Mouse (Mus musculus): ENCODE results near the gene Gatb. TPM values are rescaled to one million over a fixed set of nuclear protein-coding genes. Genes with fewer than 3 reads are reported as not detected.

The Gatb gene
- 0.07 and 0.21 TPM in 2 replicates for polyA plus RNA-seq (2012)

GRCm38 (mm10) chr3:85573864-85574830 is at the start of gene Gatb:
Gene Gatb, plus strand, starts transcription at chr3:85574119.
- peaks cover 23% of the 10 kb centered on the region for H3K4me1 ChIP-seq (ENCODE audit: control insufficient read depth)

GRCm38 (mm10) chr3:85530601-85531161 is 43.2 kb upstream of the Gatb start:
- H3K4me1 ChIP-seq (ENCODE audit: control insufficient read depth): no peaks in the 10 kb centered on the region
- H3K27me3 ChIP-seq (ENCODE audit: control insufficient read depth): no peaks in the 10 kb centered on the region
- TF ChIP-seq TAL1 (IDR thresholded peaks at IDR 0.05; ENCODE audit: low read length) (no peak), GATA1 (IDR thresholded peaks at IDR 0.05; ENCODE audit: low read length) (no peak)
- no peak overlapping the region for H3K4me3 ChIP-seq (replicated peaks)
- no peaks in the 10 kb centered on the region for H3K9me3 ChIP-seq (ENCODE audit: control insufficient read depth, low read length)
- no peaks in the 10 kb centered on the region for H3K36me3 ChIP-seq (ENCODE audit: control insufficient read depth)

More at GRCm38 (mm10) chr3:85573864-85574830, at the start of gene Gatb:
- H3K27me3 ChIP-seq (ENCODE audit: control insufficient read depth): no peaks in the 10 kb centered on the region
- TF ChIP-seq TAL1 (IDR thresholded peaks at IDR 0.05; ENCODE audit: low read length) (no peak), GATA1 (IDR thresholded peaks at IDR 0.05; ENCODE audit: low read length) (no peak)
- H3K9me3 ChIP-seq (ENCODE audit: control insufficient read depth, low read length): no peaks in the 10 kb centered on the region
- no peaks in the 10 kb centered on the region; the same call in none of the 2 replicates for H3K36me3 ChIP-seq (ENCODE audit: control insufficient read depth)
- H3K4me3 ChIP-seq (replicated peaks): peak within 1 kb of the TSS; percentile 77

- Histone ChIP-seq H3K4me1 (ENCODE audit: control insufficient read depth) (no peaks in the 10 kb centered on the region), H3K4me3 (replicated peaks) (no peak overlapping the region), H3K27me3 (ENCODE audit: control insufficient read depth) (no peaks in the 10 kb centered on the region), H3K36me3 (ENCODE audit: control insufficient read depth) (no peaks in the 10 kb centered on the region), H3K9me3 (ENCODE audit: control insufficient read depth, low read length) (no peaks in the 10 kb centered on the region)
- TF ChIP-seq TAL1 (IDR thresholded peaks at IDR 0.05; ENCODE audit: low read length): no peak
- TF ChIP-seq GATA1 (IDR thresholded peaks at IDR 0.05; ENCODE audit: low read length): no peak
These were observed 41.5 kb upstream of the Gatb start for GRCm38 (mm10) chr3:85532376-85532775.

GRCm38 (mm10) chr3:85535042-85535441 is 38.9 kb upstream of the Gatb start:
- Histone ChIP-seq H3K4me3 (replicated peaks) (no peak overlapping the region), H3K4me1 (ENCODE audit: control insufficient read depth) (no peaks in the 10 kb centered on the region), H3K27me3 (ENCODE audit: control insufficient read depth) (no peaks in the 10 kb centered on the region), H3K36me3 (ENCODE audit: control insufficient read depth) (no peaks in the 10 kb centered on the region), H3K9me3 (ENCODE audit: control insufficient read depth, low read length) (no peaks in the 10 kb centered on the region)
- TF ChIP-seq TAL1 (IDR thresholded peaks at IDR 0.05; ENCODE audit: low read length): no peak
- no peak for TF ChIP-seq GATA1 (IDR thresholded peaks at IDR 0.05; ENCODE audit: low read length)

GRCm38 (mm10) chr3:85535621-85536520 is 38.0 kb upstream of the Gatb start:
- H3K36me3 ChIP-seq (ENCODE audit: control insufficient read depth): no peaks in the 10 kb centered on the region

GRCm38 (mm10) chr3:85542765-85543164 is 31.2 kb upstream of the Gatb start:
- Histone ChIP-seq H3K27me3 (ENCODE audit: control insufficient read depth) (no peaks in the 10 kb centered on the region), H3K4me1 (ENCODE audit: control insufficient read depth) (no peaks in the 10 kb centered on the region), H3K36me3 (ENCODE audit: control insufficient read depth) (no peaks in the 10 kb centered on the region), H3K4me3 (replicated peaks) (no peak overlapping the region), H3K9me3 (ENCODE audit: control insufficient read depth, low read length) (no peaks in the 10 kb centered on the region)
- TF ChIP-seq GATA1 (IDR thresholded peaks at IDR 0.05; ENCODE audit: low read length) (no peak), TAL1 (IDR thresholded peaks at IDR 0.05; ENCODE audit: low read length) (no peak)

More at GRCm38 (mm10) chr3:85535621-85536520, 38.0 kb upstream of the Gatb start:
- H3K27me3 ChIP-seq (ENCODE audit: control insufficient read depth): no peaks in the 10 kb centered on the region
- H3K4me3 ChIP-seq (replicated peaks): no peak overlapping the region
- H3K4me1 ChIP-seq (ENCODE audit: control insufficient read depth): no peaks in the 10 kb centered on the region
- no peaks in the 10 kb centered on the region for H3K9me3 ChIP-seq (ENCODE audit: control insufficient read depth, low read length)
- TF ChIP-seq GATA1 (IDR thresholded peaks at IDR 0.05; ENCODE audit: low read length): no peak
- TF ChIP-seq TAL1 (IDR thresholded peaks at IDR 0.05; ENCODE audit: low read length): no peak

- Histone ChIP-seq H3K36me3 (ENCODE audit: control insufficient read depth) (no peaks in the 10 kb centered on the region), H3K4me3 (replicated peaks) (no peak overlapping the region), H3K9me3 (ENCODE audit: control insufficient read depth, low read length) (no peaks in the 10 kb centered on the region), H3K27me3 (ENCODE audit: control insufficient read depth) (no peaks in the 10 kb centered on the region), H3K4me1 (ENCODE audit: control insufficient read depth) (no peaks in the 10 kb centered on the region)
- TF ChIP-seq GATA1 (IDR thresholded peaks at IDR 0.05; ENCODE audit: low read length) (no peak), TAL1 (IDR thresholded peaks at IDR 0.05; ENCODE audit: low read length) (no peak)
These were observed 30.3 kb upstream of the Gatb start for GRCm38 (mm10) chr3:85543652-85544051.

GRCm38 (mm10) chr3:85550312-85550711 is 23.6 kb upstream of the Gatb start:
- TF ChIP-seq GATA1 (IDR thresholded peaks at IDR 0.05; ENCODE audit: low read length): no peak
- TF ChIP-seq TAL1 (IDR thresholded peaks at IDR 0.05; ENCODE audit: low read length): no peak
- Histone ChIP-seq H3K36me3 (ENCODE audit: control insufficient read depth) (no peaks in the 10 kb centered on the region), H3K9me3 (ENCODE audit: control insufficient read depth, low read length) (no peaks in the 10 kb centered on the region), H3K27me3 (ENCODE audit: control insufficient read depth) (no peaks in the 10 kb centered on the region), H3K4me1 (ENCODE audit: control insufficient read depth) (no peaks in the 10 kb centered on the region), H3K4me3 (replicated peaks) (no peak overlapping the region)
